Mouse (Mus musculus) mouse trophoblast stem cell (cell line): ENCODE data around the gene Dnaja2.

Experiments used
- in situ Hi-C, 2 experiments: fragments of 300-500 bp; cut with MseI, MboI; formaldehyde crosslinking; loops; 2 replicates in 1 of 2; 3 replicates in 1 of 2; pipeline ENCODE4 v1.15.1; 2025

Dnaja2 gene

DNA sequence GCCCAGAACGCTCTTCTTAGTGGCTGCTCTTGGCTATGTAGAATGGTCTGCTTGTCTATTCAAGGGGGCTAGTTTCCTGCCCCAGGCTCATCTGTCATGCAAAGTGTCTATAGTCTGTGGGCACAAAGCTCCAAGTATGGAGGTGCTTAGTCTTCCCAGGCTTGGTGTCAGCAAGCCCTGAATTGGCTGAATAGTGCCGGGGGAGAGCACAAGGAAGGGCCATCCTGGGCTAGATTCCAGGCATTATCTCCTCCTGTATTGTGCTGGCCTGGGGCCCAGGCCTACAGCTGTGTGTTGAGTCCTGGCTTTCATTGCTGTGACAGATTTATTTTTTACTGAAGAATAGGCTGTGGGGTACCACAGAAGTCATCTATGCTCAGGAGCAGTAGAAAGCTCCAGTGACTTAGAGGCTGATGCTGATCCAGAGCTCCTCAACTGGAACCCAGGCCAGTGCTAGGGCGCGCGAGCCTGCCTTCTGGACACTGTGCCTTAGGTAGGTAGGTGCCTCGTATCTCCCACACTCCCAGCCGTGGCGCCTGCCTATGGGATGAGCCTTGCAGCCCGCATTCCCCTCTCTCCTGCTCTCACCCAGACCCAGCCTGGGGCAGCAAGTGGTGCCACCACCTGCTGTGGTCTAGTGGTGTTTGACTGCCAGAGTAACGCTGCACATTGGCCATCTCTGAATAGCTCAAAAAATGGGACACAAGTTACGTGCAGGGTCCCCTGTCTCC, 54.0 kb downstream of the Dnaja2 start:
- in situ Hi-C loops: no loop called here

- in situ Hi-C loops: no loop called here
These were observed 54.7 kb downstream of the Dnaja2 start for GRCm38 (mm10) chr8:85500460-85500859.

GRCm38 (mm10) chr8:85498577-85498976, 56.6 kb downstream of the Dnaja2 start:
- in situ Hi-C loops: no loop called here

- in situ Hi-C loops: no loop called here
These were observed 58.4 kb downstream of the Dnaja2 start for GRCm38 (mm10) chr8:85496778-85497177.

- in situ Hi-C loops: no loop called here
These were observed 59.0 kb downstream of the Dnaja2 start for GRCm38 (mm10) chr8:85496125-85496524.

- in situ Hi-C loops: no loop called here
These were observed 61.9 kb downstream of the Dnaja2 start for GRCm38 (mm10) chr8:85492940-85493931.

- in situ Hi-C loops: no loop called here
These were observed 62.8 kb downstream of the Dnaja2 start, which contains the start of gene Gpt2 for GRCm38 (mm10) chr8:85492125-85492875. TSS of gene Gpt2 (plus strand) at chr8:85492576.

DNA sequence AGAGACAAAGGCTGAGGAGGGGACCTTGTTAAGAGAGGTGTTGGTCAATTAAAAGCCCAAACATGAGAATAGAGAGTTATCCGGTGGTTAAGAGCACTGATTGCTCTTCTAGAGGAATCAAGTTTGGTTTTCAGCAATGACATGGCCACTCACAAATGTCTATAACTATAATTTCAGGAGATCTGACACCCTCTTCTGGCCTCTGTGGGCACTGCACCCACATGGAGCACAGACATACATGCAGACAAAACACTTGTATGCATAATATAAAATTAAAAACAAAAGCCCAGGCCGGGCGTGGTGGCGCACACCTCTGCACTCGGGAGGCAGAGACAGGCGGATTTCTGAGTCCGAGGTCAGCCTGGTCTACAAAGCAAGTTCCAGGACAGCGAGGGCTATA, 65.6 kb downstream of the Dnaja2 start:
- in situ Hi-C loops: no loop called here

DNA sequence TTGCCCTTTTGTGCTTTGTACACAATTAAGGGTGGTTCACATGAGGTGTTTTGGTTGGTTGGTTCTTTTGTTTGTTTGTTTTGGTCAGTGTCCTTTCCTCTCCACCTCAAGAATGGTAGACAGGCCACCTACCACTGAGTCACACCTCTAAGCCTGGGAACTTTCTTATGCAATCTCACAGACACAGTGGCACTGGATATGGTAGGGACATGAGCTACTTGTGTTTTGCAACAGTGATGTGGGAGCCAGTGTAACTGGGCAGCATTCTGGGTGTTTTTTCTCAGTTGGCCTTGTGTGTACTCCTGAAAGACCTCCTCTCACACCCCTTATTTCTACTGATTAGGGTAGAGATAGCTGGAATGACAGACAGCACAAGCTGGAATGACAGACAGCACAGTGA, 66.5 kb downstream of the Dnaja2 start:
- in situ Hi-C loops: no loop called here

DNA sequence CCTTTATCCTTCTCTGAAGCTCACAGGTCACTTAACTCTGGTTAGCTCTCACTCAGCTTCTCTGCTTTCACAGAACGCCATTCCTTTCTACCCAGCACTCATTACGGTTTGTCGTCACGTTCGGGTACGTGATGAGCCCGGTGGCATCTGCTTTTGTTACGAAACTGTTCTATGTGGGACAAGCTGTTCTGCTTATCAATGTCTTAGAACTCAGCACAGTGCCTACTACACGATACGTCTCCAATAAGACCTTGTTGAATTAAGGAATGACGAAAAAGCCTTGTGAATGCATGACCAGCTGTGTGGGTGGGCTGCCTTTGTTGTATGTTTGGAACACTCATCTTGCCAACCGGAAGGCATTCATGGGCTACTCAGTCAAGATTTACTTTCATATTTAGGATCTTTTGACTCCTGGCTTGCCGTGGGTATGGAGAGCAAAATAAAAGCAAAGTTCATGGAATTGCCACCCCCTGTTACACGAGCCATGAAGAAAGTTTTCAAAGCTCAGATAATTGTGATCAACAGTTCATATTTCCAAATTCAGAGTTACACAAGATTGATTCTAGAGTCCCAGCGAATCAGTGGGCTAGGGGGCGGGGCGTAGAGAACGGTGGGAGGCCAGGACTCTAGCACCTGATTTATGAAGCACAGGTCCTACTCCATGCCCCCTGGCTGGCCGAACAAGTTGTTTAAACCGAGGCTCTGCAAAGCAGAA, 67.1 kb downstream of the Dnaja2 start:
- in situ Hi-C loops: no loop called here
